Comparison of ENCODE assay signal across 10 mouse cellular contexts in genomic region chr13:104822411-104822838, GRCm38 (mm10). TPM values are rescaled to one million over a fixed set of nuclear protein-coding genes. Genes with fewer than 3 reads are reported as not detected.
DNase-seq lines count a peak whose midpoint lies in the region; ATAC-seq and TF ChIP-seq lines count a peak whose summit lies in the region.
"Had no signal": no experiment of that assay in that cellular context is flagged by ENCODE, and none has a peak within 500 bp of the region (broad histone marks: within the 10 kb centered on the region; RNA-seq: fewer than 3 reads in every experiment).

No protein-coding gene starts in this region.

- peak; percentile 28; the same call in 1 of the 2 replicates for ATAC-seq in heart, embryonic 11.5 days (replicated peaks; ENCODE audit: insufficient number of reproducible peaks, low FRiP score, low TSS enrichment)
- ATAC-seq in liver, embryonic 11.5 days (replicated peaks; ENCODE audit: low FRiP score), result peak; percentile 56
- ATAC-seq: CD4-positive, CD25-positive, alpha-beta regulatory T cell, adult 4 months had no signal

- WGBS in heart, embryonic 11.5 days (ENCODE audit: insufficient replicate concordance), result 14% methylated on average over 8 of the region's 8 CpGs
- 36% methylated on average over 8 of the region's 8 CpGs for WGBS in liver, embryonic 11.5 days

- H3K4me1 ChIP-seq in heart, embryonic 11.5 days (ENCODE audit: control insufficient read depth, insufficient read depth, low read length), result peaks cover 12% of the 10 kb centered on the region
- H3K4me1 ChIP-seq in MEL (ENCODE audit: control insufficient read depth in 1 of 2, insufficient read depth in 2 of 2, low read length in 2 of 2), result peaks cover 24 to 26% of the 10 kb centered on the region in 2 experiments
- H3K4me1 ChIP-seq in liver, embryonic 11.5 days (replicated peaks; ENCODE audit: control insufficient read depth, insufficient read depth, low read length), result peaks cover 16% of the 10 kb centered on the region

- H3K27me3 ChIP-seq in heart, embryonic 11.5 days (ENCODE audit: control insufficient read depth, insufficient read depth, low read length), result no peaks in the 10 kb centered on the region
- no peaks in the 10 kb centered on the region for H3K27me3 ChIP-seq in MEL (ENCODE audit: control insufficient read depth in 1 of 2, insufficient read depth in 2 of 2, low read length in 2 of 2)
- no peaks in the 10 kb centered on the region for H3K27me3 ChIP-seq in liver, embryonic 11.5 days (replicated peaks; ENCODE audit: control insufficient read depth, insufficient read depth, low read length)
- H3K27me3 ChIP-seq: liver, embryonic 15.5 days had no signal

- H3K9me3 ChIP-seq in heart, embryonic 11.5 days (replicated peaks; ENCODE audit: control insufficient read depth, low read length), result no peaks in the 10 kb centered on the region
- H3K9me3 ChIP-seq in MEL (replicated peaks; ENCODE audit: insufficient read depth, low read length), result no peaks in the 10 kb centered on the region
- no peaks in the 10 kb centered on the region for H3K9me3 ChIP-seq in liver, embryonic 11.5 days (ENCODE audit: control insufficient read depth, low read length)
- H3K9me3 ChIP-seq: liver, embryonic 15.5 days had no signal

- H3K9ac ChIP-seq in heart, embryonic 11.5 days (ENCODE audit: low read depth, low read length), result no peak overlapping the region
- H3K9ac ChIP-seq in MEL (ENCODE audit: control insufficient read depth, low read depth, low read length, poor library complexity, severe bottlenecking), result no peak overlapping the region; the same call in 1 of the 2 replicates
- no peak overlapping the region for H3K9ac ChIP-seq in liver, embryonic 11.5 days (ENCODE audit: low read depth, low read length)
- H3K9ac ChIP-seq: liver, embryonic 15.5 days had no signal

- TF ChIP-seq RAD21 in MEL (IDR thresholded peaks at IDR 0.05; ENCODE audit: low read depth, low read length), result no peak

- H3K79me2 ChIP-seq in MEL (ENCODE audit: control insufficient read depth, insufficient read depth, low read length, poor library complexity), result peaks cover 20% of the 10 kb centered on the region

- H3K36me3 ChIP-seq in heart, embryonic 11.5 days (ENCODE audit: control insufficient read depth, insufficient read depth, low read length), result peaks cover 5% of the 10 kb centered on the region
- H3K36me3 ChIP-seq in MEL (ENCODE audit: control insufficient read depth in 1 of 2, insufficient read depth in 2 of 2, low read length in 2 of 2), result peaks cover 8 to 46% of the 10 kb centered on the region in 2 experiments
- H3K36me3 ChIP-seq in liver, embryonic 11.5 days (ENCODE audit: control insufficient read depth, insufficient read depth, low read length), result peaks cover 8% of the 10 kb centered on the region; the same call in 1 of the 2 replicates

- 0 out of 2 replicates have a peak overlapping the region, but pooled peaks have one; percentile 31 for H3K27ac ChIP-seq in heart, embryonic 11.5 days (ENCODE audit: low read depth, low read length)
- H3K27ac ChIP-seq in MEL (ENCODE audit: control insufficient read depth, low read depth, low read length), result peak overlapping the region; percentile 67
- H3K27ac ChIP-seq in liver, embryonic 11.5 days (ENCODE audit: low read depth, low read length), result no peak overlapping the region
- H3K27ac ChIP-seq: liver, embryonic 15.5 days had no signal

- peak overlapping the region; percentile 36 for H3K4me2 ChIP-seq in heart, embryonic 11.5 days
- peak overlapping the region; percentile 17; the same call in 1 of the 2 replicates for H3K4me2 ChIP-seq in liver, embryonic 11.5 days
- H3K4me2 ChIP-seq: liver, embryonic 15.5 days had no signal

- DNase-seq in heart, adult 11 months, result no peak
- DNase-seq in MEL (ENCODE audit: low read depth, low spot score) (peak; percentile 63), MN1 (ENCODE audit: low spot score) (no peak)
- peak; percentile 24 for DNase-seq in fibroblast of lung, adult 2 months (ENCODE audit: low read depth)
- no peak for DNase-seq in liver, embryonic 11.5 days (ENCODE audit: low spot score)
- no peak for DNase-seq in ovary, postnatal 14 days (ENCODE audit: low spot score)
- no peak for DNase-seq in left cerebral cortex, adult 11 months (ENCODE audit: low spot score)

- H3K4me3 ChIP-seq in heart, embryonic 11.5 days (ENCODE audit: low read depth, low read length), result no peak overlapping the region
- H3K4me3 ChIP-seq in MEL (ENCODE audit: control insufficient read depth in 1 of 2, insufficient read depth in 1 of 2, low read depth in 2 of 2, low read length in 2 of 2), result peak overlapping the region; percentile 20 to 26; a peak in 3 of 4 replicates
- H3K4me3 ChIP-seq in liver, embryonic 11.5 days (ENCODE audit: low read depth, low read length), result no peak overlapping the region
- H3K4me3 ChIP-seq: liver, embryonic 15.5 days had no signal

- no peak for TF ChIP-seq CTCF in MEL (IDR thresholded peaks at IDR 0.05 in 2 of 3, conservative IDR thresholded peaks at IDR 0.05 in 1 of 3; ENCODE audit: control insufficient read depth in 1 of 3, insufficient read depth in 1 of 3, low read depth in 2 of 3, low read length in 3 of 3, poor library complexity in 1 of 3, severe bottlenecking in 1 of 3)

- no peak for TF ChIP-seq POLR2A in MEL (IDR thresholded peaks at IDR 0.05; ENCODE audit: control insufficient read depth in 1 of 2, insufficient read depth in 1 of 2, low read depth in 1 of 2, low read length in 2 of 2, poor library complexity in 1 of 2)

- no peak for TF ChIP-seq EP300 in MEL (IDR thresholded peaks at IDR 0.05; ENCODE audit: low read depth in 1 of 2, low read length in 2 of 2)

TF ChIP-seq in MEL, 35 proteins besides CTCF, POLR2A, EP300 and RAD21:
- no peak for TF ChIP-seq ZKSCAN1 (IDR thresholded peaks at IDR 0.05; ENCODE audit: low read depth, low read length)
- TF ChIP-seq HCFC1 (IDR thresholded peaks at IDR 0.05; ENCODE audit: low read depth, low read length), result no peak

RNA-seq across cellular contexts. Expression of gene Cwc27, which starts 5.5 kb away (rescaled TPM):
- 19.2 and 24.1 TPM in 2 replicates for polyA plus RNA-seq in heart, embryonic 11.5 days (2014; fragmentation: Nextera tagmentation; extraction: Ambion mirVana)
- total RNA-seq in MEL (2012; rRNA removed), result 18.3 and 18.9 TPM in 2 replicates
- polyA plus RNA-seq in MEL (2012; ENCODE audit: insufficient read depth in 1 of 2, insufficient read length in 2 of 2, low read depth in 1 of 2, low replicate concordance in 2 of 2, missing spikeins in 1 of 2), result 10 to 100 TPM in 1 of 2 experiments, not detected in 1; 22.0 TPM
- polyA plus RNA-seq in liver, embryonic 11.5 days (2014; fragmentation: Nextera tagmentation; extraction: Ambion mirVana), result 20.8 and 21.7 TPM in 2 replicates

RNA-seq across cellular contexts. Expression of gene Srek1ip1, which starts 30.1 kb away (rescaled TPM):
- 15.7 TPM in 2 replicates for polyA plus RNA-seq in heart, embryonic 11.5 days (2014; fragmentation: Nextera tagmentation; extraction: Ambion mirVana)
- 9.9 and 10.7 TPM in 2 replicates for total RNA-seq in MEL (2012; rRNA removed)
- 10 to 100 TPM in 1 of 2 experiments, not detected in 1; 26.1 TPM for polyA plus RNA-seq in MEL (2012; ENCODE audit: insufficient read depth in 1 of 2, insufficient read length in 2 of 2, low read depth in 1 of 2, low replicate concordance in 2 of 2, missing spikeins in 1 of 2)
- 15.9 and 17.3 TPM in 2 replicates for polyA plus RNA-seq in liver, embryonic 11.5 days (2014; fragmentation: Nextera tagmentation; extraction: Ambion mirVana)

RNA-seq across cellular contexts. Expression of gene Shisal2b, which starts 41.3 kb away (rescaled TPM):
- 0.23 TPM in 1 of 2 replicates, not detected in the other for polyA plus RNA-seq in heart, embryonic 11.5 days (2014; fragmentation: Nextera tagmentation; extraction: Ambion mirVana)
- total RNA-seq in MEL (2012; rRNA removed), result not detected in 2 replicates
- not detected for polyA plus RNA-seq in MEL (2012; ENCODE audit: insufficient read depth in 1 of 2, insufficient read length in 2 of 2, low read depth in 1 of 2, low replicate concordance in 2 of 2, missing spikeins in 1 of 2)
- 0.23 TPM in 1 of 2 replicates, not detected in the other for polyA plus RNA-seq in liver, embryonic 11.5 days (2014; fragmentation: Nextera tagmentation; extraction: Ambion mirVana)
- polyA plus RNA-seq: liver, embryonic 15.5 days had no signal

Comparison
In these comparisons a context has a peak if more than half of its experiments do, and no peak if none do; other contexts are left out.
1. H3K4me3 ChIP-seq: peak in MEL (2 of 2); none in heart, embryonic 11.5 days (single experiment) and liver, embryonic 11.5 days (single experiment).
2. DNase-seq: peak in MEL (single experiment) and fibroblast of lung, adult 2 months (single experiment); none in heart, adult 11 months (single experiment), liver, embryonic 11.5 days (single experiment), ovary, postnatal 14 days (single experiment), left cerebral cortex, adult 11 months (single experiment) and MN1 (single experiment).